Mouse (Mus musculus): ENCODE results near the gene Ciao2a.

GRCm38 (mm10) chr9:66131466-66131865 lies 5.1 kb downstream of the Ciao2a start:
- TF ChIP-seq CTCF (IDR thresholded peaks at IDR 0.05; ENCODE audit: control insufficient read depth, insufficient read depth, low read length), result no peak
- TF ChIP-seq POLR2A (IDR thresholded peaks at IDR 0.05; ENCODE audit: borderline replicate concordance, control insufficient read depth, low read depth, low read length), result no peak

Data from bone marrow, adult 2 months (tissue).